Mouse (Mus musculus) megakaryocyte progenitor cell, adult 5-6 weeks (primary cell): ENCODE measurements around the gene Ppp1r2. TPM values are rescaled to one million over a fixed set of nuclear protein-coding genes. Genes with fewer than 3 reads are reported as not detected.
A peak's percentile ranks its signal among the peaks of the same experiment; 100 is the strongest.

Experiments used
- ATAC-seq: replicated peaks from 2 replicates; pipeline ENCODE4 v1.8.0; 2016; ENCODE audit warnings: mild to moderate bottlenecking, moderate TSS enrichment, inconsistent platforms; ENCODE audit not compliant: poor library complexity
- total RNA-seq, 2 experiments: library from RNA; stranded (forward) in 1 of 2; stranded (reverse) in 1 of 2; fragments of 157-497, 149-512 nt in 1 of 2; fragments of 200-1000 nt in 1 of 2; gene quantifications; 2 replicates each; pipeline versions ENCODE4 v1.2.3 to v1.2.4; 2015 to 2017

Ppp1r2 gene
- total RNA-seq, 2 experiments from 2014 or later, result 49.6 to 54.5 TPM

- no peak for ATAC-seq
These were observed 40.1 kb downstream of the Ppp1r2 start for GRCm38 (mm10) chr16:31234808-31235456.

- no peak for ATAC-seq
These were observed 40.7 kb downstream of the Ppp1r2 start for GRCm38 (mm10) chr16:31234356-31234755.

GRCm38 (mm10) chr16:31233541-31234339 lies 41.3 kb downstream of the Ppp1r2 start:
- peak; percentile 77 for ATAC-seq

- ATAC-seq, result peak; percentile 1; the same call in 1 of the 2 replicates
These were observed 41.9 kb downstream of the Ppp1r2 start for GRCm38 (mm10) chr16:31233167-31233498.

- no peak for ATAC-seq
These were observed 42.4 kb downstream of the Ppp1r2 start for GRCm38 (mm10) chr16:31232491-31233166.

GRCm38 (mm10) chr16:31231591-31231990 lies 43.5 kb downstream of the Ppp1r2 start:
- ATAC-seq, result no peak

GRCm38 (mm10) chr16:31227746-31228145 lies 47.3 kb downstream of the Ppp1r2 start:
- ATAC-seq, result no peak

GRCm38 (mm10) chr16:31215271-31215670 lies 59.8 kb downstream of the Ppp1r2 start:
- ATAC-seq, result no peak

- ATAC-seq, result no peak
These were observed 61.6 kb downstream of the Ppp1r2 start for GRCm38 (mm10) chr16:31213463-31213862.

GRCm38 (mm10) chr16:31211503-31211902 lies 63.6 kb downstream of the Ppp1r2 start:
- no peak for ATAC-seq

GRCm38 (mm10) chr16:31210453-31210852 lies 64.6 kb downstream of the Ppp1r2 start:
- peak; percentile 78 for ATAC-seq

GRCm38 (mm10) chr16:31209911-31210310 lies 65.2 kb downstream of the Ppp1r2 start:
- ATAC-seq, result peak; percentile 89

- no peak for ATAC-seq
These were observed 69.4 kb downstream of the Ppp1r2 start for GRCm38 (mm10) chr16:31205726-31206125.

GRCm38 (mm10) chr16:31205187-31205586 lies 69.9 kb downstream of the Ppp1r2 start:
- no peak for ATAC-seq

- no peak for ATAC-seq
These were observed 70.9 kb downstream of the Ppp1r2 start for GRCm38 (mm10) chr16:31204216-31204615.

- ATAC-seq, result no peak
These were observed 73.4 kb downstream of the Ppp1r2 start for GRCm38 (mm10) chr16:31201704-31202103.

Other genes with a start within 250 kb of the Ppp1r2 start
- gene Xxylt1, start 193.8 kb downstream of the Ppp1r2 start, total RNA-seq (2015), result 14.5 and 16.0 TPM in 2 replicates
- 11.8 and 17.0 TPM in 2 replicates for gene Xxylt1, start 193.8 kb downstream of the Ppp1r2 start, total RNA-seq (2017)
- gene Acap2, start 74.0 kb downstream of the Ppp1r2 start, total RNA-seq (2015), result 30.1 and 30.7 TPM in 2 replicates
- gene Acap2, start 74.0 kb downstream of the Ppp1r2 start, total RNA-seq (2017), result 39.4 and 46.9 TPM in 2 replicates
- not detected in 2 replicates for gene Apod, start 39.5 kb upstream of the Ppp1r2 start, total RNA-seq (2015)
- not detected in 2 replicates for gene Apod, start 39.5 kb upstream of the Ppp1r2 start, total RNA-seq (2017)
- gene Bdh1, start 147.0 kb upstream of the Ppp1r2 start, total RNA-seq (2015), result 1.3 and 2.6 TPM in 2 replicates
- gene Bdh1, start 147.0 kb upstream of the Ppp1r2 start, total RNA-seq (2017), result 3.0 and 4.7 TPM in 2 replicates